Mouse (Mus musculus): ENCODE data around the gene Hcn3.

Gene Hcn3

DNA sequence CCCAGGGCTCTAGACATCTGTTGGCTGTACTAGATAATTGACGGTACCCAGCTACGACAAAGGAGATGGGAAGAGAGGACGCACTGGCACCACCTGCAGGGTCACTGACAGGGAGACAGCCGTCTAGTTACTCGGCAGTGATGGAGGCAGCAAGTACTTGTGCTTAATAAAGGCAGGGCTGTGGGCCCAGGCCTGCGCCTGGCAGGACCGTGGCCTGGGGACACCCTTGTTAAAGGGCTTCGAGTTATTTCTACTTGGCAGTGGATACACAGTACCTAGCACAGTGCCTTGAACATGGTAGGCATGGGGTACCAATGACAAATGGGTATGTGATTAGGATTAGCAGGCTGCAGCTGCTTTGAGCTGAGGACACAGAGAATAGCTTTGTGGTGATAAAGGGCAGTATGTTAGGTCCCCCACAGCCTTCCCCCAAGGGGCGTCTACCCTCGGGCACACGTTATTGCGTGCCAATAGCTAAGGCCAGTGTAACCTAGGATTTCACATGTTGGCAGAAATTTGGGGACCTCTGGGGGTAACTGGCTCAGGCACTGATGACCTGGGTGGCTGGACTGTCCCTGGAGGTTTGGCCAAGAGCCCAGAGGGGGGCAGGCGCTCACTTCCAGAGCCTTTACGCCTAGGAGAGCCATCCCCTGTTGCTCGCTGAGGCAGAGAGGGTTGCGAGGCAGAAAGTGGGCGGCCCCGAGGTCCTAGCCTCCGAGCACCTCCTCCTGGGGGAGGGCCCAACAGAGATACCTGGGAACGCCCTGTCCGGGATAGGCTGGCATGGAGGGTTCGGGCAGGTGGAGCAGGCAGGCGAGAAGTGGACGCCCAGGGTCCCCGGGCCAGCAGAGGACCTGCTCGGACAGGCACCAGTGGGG lies 12.7 kb downstream of the Hcn3 start:
- DNase-seq (ENCODE audit: low spot score in 2 of 2), result no peak

DNA sequence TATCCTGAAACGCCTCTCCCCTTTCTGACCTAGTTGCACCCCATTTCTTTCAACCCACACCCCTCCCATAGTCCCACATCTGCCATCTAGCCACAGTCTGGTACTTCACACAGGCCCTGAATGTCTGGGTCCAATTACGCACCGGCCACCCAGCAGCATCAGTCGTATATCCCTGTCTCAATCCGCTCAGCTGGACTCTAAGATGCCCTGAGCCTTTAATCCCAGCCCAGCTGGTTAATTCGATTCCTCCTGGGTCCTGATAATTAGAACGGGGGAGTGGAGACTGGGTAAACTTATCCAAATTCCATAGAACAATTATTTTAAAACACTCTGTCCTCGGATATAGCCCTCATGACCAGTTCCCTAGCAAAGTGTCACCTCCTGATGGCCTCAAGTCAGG lies 14.4 kb downstream of the Hcn3 start:
- DNase-seq (ENCODE audit: low spot score in 2 of 2), result no peak

GRCm38 (mm10) chr3:89144821-89145220 lies 15.2 kb downstream of the Hcn3 start:
- DNase-seq (ENCODE audit: low spot score in 2 of 2), result no peak

DNA sequence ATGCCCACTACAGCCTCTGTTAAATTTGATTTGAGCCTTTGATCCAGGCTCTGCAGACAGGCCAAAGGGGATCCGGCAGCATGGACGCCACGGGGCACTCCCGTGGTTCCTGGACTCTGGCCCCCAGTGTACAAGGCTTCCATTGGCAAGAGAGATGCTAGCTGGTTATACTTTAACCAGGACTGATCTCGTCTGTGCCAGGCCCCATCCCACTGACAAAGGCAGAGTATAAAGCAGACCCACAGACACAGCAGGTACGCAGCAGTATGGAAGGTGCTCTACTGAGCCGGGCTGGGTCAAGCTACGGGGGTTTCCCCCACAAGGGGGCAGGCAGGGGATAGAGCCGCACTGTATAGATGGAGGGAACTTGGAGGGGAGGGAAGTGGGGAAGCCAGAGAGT lies 23.6 kb downstream of the Hcn3 start:
- no peak for DNase-seq (ENCODE audit: low spot score in 2 of 2)

GRCm38 (mm10) chr3:89135958-89136357 lies 24.0 kb downstream of the Hcn3 start, which contains the start of gene Pklr:
Pklr (plus strand) TSS chr3:89136142.
- DNase-seq (ENCODE audit: low spot score in 2 of 2), result no peak

DNA sequence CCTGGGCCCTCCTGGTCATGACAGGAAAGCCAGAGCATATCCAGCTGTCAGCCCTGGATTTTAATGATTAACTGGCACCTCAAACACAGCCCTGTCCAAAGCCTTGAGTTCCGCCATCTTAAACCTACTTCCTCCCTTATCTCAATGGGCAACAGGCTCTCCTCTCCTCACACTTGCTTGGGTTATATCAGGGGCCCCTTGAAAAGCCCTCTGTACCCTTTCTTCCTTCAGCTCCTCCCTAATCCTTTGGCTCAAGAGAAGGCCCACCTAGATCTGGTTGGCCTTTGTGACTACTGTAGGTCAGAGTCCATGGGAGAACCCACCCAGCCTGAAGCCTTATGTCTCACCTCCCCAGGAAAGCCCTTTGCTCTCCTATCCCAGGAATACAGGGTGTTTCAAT lies 26.2 kb downstream of the Hcn3 start:
- no peak for DNase-seq (ENCODE audit: low spot score in 2 of 2)

DNA sequence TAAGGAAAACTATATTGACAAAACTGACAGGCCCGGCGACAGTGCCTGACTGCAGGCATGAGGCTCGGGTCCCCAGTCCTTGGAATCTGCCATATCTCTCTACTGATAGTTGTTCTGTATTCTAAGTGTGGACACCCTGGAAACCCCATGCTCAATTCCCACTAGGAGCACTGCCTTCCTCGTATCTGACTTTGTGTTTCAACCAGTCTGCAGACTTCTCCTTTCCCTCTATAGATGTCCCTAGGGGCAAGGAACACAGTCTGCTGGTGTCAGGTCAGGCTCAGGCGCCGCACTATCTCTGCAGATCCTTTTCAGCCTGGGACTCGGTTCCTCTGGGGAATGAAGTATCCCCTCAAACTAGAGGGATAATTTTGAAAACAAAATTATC lies 26.9 kb downstream of the Hcn3 start:
- DNase-seq (ENCODE audit: low spot score in 2 of 2), result no peak

DNA sequence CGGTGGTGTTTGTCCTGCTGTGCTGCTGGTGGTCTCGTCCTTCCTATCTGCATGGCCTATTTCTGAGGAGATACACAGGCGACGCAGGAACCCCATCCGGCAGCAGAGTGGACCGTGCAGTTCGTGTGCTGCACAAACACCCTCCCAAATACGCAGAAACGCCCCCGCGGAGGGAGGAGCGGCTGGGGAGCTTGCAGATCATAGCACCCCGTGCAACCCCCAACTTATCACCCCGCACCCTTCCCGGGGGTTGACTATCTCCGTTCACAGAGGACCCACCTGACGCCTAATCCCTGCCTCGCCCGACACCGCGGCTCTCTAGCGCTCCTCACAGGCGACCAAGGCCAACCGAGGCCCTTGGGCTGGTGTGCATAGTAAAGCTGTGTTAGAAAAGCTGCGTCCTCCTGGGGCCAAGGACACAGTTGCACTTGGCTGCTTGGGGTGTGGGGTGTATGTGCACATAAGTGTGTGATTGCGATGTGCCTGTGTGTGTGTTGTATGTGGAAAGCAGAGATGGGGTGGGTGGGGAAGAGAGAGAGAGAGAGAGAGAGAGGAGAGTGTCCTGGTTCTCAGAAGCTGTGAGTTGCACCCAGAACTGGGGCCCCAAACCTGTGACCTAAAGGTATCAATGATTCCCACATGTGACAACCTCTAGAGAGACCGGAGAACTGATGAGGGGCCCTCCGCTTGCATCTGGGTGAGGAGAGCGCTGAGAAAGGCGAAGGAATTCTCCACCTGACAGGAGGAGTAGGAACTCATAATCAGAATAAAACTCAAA lies 27.5 kb downstream of the Hcn3 start:
- peak; percentile 23 to 40 for DNase-seq (ENCODE audit: low spot score in 2 of 2)

GRCm38 (mm10) chr3:89131816-89132215 lies 28.2 kb downstream of the Hcn3 start:
- peak; percentile 62 to 80 for DNase-seq (ENCODE audit: low spot score in 2 of 2)

DNA sequence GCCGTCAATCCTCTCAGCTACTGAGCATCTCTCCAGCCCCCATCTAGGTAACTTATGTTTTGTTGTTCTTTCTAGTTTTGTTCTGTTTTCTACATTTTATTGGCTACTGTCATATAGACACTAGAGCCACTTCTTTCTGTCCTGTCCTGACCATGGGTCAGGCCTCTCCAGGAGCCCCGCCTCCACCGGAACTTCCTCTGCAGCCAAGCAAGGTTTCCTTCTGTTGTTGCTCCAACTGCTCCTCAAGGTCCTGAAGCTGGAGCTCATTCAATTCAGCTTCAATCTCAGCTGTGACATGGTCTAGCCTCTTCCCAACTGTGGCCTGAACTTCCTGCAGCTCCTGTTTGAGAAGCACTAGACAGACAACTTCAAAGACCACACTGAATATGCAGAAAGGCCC lies 30.1 kb downstream of the Hcn3 start:
- DNase-seq (ENCODE audit: low spot score in 2 of 2), result no peak

DNA sequence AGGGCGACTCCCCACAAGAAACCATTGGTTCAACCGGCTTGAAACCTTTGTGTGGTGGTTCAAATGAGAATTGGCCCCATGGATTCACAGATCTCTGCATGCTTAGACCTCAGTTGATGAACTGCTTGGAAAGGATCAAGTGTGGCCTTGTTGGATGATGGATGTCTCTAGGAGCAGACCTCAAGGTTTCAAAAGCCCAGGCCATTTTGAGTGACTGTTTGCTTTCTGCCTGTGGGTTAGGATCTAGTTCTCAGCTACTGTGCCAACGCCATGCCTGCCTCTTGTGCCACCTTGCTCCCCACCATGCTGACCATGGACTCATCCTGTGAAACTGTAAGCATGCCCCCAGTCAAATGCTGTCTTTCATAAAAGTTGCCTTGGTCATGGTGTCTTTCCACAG lies 34.0 kb downstream of the Hcn3 start:
- no peak for DNase-seq (ENCODE audit: low spot score in 2 of 2)

DNA sequence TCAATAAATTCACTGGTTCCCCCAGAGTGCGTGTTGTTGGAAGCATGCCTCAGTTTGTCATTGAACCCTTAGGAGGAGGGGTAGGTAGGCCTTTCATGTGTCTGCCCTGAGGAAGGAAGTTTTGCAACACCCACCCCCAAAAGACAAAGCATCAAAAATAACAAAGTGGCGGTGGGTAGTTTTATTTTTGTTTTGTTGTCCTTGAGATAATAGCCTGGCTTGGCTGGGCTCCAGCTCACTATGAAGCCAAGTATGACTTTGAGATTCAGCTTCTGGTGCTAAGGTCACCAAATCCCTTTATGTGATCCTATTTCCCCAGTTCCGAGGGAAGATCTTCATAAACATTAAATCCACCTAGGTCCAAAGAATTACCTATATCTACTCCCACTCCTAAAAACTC lies 35.8 kb downstream of the Hcn3 start:
- no peak for DNase-seq (ENCODE audit: low spot score in 2 of 2)

DNA sequence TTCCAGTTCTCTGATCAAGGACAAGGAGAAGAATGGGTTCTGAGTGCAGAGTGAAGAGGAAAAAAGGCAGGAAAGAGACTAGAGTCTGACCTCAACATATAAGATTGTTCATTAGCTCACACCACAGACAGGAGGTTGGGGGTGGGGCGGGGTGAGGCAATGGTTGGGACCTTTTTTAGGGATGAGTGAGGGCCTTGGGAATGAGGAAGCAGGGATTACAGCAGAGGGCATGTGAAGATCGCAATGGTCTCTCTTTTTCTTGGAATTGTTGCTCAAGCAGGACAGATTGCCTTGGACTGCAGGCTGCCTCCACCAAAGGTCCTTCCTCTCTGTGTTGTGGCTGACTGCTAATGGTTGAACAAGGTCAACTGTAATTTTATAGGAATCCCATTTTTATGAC lies 36.7 kb downstream of the Hcn3 start:
- DNase-seq (ENCODE audit: low spot score in 2 of 2), result no peak

GRCm38 (mm10) chr3:89115522-89115921 lies 44.5 kb downstream of the Hcn3 start:
- no peak for DNase-seq (ENCODE audit: low spot score in 2 of 2)

DNA sequence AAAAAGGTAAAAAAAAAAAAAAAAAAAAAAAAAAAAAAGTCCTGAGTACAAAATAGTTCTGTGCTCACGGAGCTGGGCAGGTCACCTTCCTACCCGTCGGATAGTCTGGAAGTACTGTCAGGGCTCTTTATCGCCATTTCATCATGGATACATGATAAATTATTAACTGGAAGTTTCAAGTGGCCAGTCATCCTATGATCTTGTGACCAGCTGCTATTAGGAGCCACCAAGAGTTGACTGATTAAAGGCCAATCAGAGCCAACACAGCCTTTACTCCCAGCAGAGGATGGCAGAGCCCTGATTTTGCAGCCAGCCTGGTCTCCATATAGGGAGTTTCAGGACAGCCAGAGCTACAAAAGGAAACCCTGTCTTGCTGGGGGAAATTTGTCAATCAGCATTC lies 46.9 kb downstream of the Hcn3 start:
- no peak for DNase-seq (ENCODE audit: low spot score in 2 of 2)

GRCm38 (mm10) chr3:89108146-89108545 lies 51.9 kb downstream of the Hcn3 start:
- no peak for DNase-seq (ENCODE audit: low spot score in 2 of 2)

- no peak for DNase-seq (ENCODE audit: low spot score in 2 of 2)
Observed at GRCm38 (mm10) chr3:89107545-89107944, 52.5 kb downstream of the Hcn3 start.

- no peak for DNase-seq (ENCODE audit: low spot score in 2 of 2)
Observed at GRCm38 (mm10) chr3:89106881-89107280, 53.1 kb downstream of the Hcn3 start.

DNA sequence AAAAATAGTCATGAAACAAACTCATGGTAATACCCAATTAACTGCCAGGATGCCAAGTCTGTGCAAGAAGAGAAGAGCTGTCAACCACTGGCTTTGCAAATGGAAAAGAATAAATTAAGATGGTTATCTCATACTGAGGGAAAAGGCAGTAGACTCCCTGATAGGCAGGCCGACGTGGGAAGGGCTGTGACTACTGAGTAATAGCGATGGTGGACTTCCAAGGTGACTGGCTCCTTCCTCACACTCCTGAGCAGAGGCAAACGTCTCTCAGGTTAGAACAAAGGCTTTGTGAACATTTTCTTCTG lies 56.8 kb downstream of the Hcn3 start:
- DNase-seq (ENCODE audit: low spot score in 2 of 2), result no peak

DNA sequence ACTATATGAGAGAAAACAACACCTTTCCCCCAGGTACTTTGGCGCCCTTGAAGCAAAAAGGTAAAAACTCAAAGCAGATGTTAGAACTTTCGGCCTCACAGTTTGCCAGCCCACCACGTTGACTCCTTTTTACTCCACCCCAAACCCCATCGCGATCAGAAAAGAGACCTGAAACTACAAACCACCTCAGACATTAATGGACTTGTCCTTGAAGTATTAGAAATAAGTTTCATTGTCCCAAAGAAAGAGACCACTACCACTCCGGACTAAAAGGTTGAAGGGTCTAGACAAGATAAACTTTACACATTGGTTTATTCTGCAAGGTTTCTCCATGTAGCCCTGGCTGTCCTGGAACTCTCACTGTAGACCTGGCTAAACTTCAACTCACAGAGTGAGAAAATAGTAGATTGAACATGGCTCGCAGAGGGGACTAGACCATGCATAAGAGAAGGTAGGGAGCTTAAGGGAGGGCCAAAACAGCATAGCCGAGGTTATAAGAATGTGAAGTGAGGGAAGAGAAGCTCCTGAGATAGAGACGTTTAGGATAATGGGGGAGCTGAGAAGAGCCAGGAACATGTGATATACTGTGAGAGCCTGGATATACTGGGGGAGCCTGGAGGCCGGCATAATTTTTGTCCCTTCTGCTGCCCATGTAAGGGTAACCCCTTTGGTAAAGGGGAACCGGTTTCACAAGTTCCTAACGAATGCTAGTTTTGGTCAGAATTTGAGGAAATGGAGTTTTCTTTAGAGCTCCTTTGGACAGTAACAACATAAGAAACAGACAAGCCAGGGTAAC lies 57.3 kb downstream of the Hcn3 start:
- no peak for DNase-seq (ENCODE audit: low spot score in 2 of 2)

DNA sequence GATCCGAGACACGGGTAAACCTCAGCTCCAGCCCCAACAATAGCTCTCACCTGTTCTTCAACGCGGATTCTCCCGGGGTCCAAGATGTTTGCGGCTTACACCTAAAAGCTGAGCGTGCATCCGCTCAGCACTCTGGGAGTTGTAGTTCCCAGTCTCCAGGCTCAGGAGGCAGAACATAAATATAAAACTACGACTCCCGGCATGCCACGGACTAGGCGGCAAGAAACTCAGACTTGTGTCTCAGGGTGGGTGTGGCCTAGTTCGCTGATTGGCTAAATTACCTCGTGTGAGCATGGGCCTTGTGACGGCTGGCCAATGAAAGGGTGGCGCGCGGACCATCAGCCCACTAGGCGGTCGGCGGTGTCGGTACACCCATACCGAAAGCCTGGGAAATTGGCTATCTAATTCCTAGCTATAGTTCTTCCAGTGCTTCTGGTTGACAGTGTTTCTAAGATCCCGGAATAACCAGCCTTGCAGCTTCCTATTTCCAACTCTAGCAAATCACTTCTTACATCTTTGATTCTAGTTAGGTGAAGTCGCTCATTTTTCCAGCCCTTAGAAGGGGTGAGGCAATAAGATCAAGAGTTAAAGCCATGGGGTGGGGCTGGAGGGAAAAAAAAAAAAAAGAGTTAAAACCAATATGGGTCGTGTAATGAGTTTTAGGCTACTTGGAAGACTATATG lies 58.0 kb downstream of the Hcn3 start, which contains the start of gene Fdps:
TSS of gene Fdps (minus strand) at position 148 of the 683 bp plus-strand sequence.
- peak; percentile 98 to 99 for DNase-seq (ENCODE audit: low spot score in 2 of 2)

GRCm38 (mm10) chr3:89101459-89101811 lies 58.6 kb downstream of the Hcn3 start:
- DNase-seq (ENCODE audit: low spot score in 2 of 2), result no peak

All from right cerebral cortex, postnatal 36 days (tissue).